Mouse (Mus musculus) gastrocnemius, adult 8-10 months (tissue): ENCODE measurements around the gene Ppp1r37. TPM values are rescaled to one million over a fixed set of nuclear protein-coding genes. Genes with fewer than 3 reads are reported as not detected.
"Not testable (repeated sequence)": the region's sequence is repeated elsewhere in the genome, so short reads cannot be mapped to it uniquely, and the experiment has no call there.

Experiments used
- DNase-seq, 2 experiments: peaks; one replicate each; pipeline ENCODE4 v3.0.0; 2022; ENCODE audit warnings: low spot score in 2 of 2
- total RNA-seq, 4 experiments: library from RNA; stranded (reverse); gene quantifications; 2 replicates each; pipeline ENCODE4 v1.2.4; 2022

Gene Ppp1r37
- total RNA-seq, 4 experiments from 2014 or later, result 45.9 to 52.8 (median 48.8) TPM

- DNase-seq, result no peak
Observed at GRCm38 (mm10) chr7:19541681-19542154, 21.2 kb downstream of the Ppp1r37 start.

GRCm38 (mm10) chr7:19540771-19541566 lies 21.9 kb downstream of the Ppp1r37 start:
- no peak for DNase-seq

- DNase-seq, result no peak
Observed at GRCm38 (mm10) chr7:19534676-19535075, 28.2 kb downstream of the Ppp1r37 start.

- DNase-seq, result no peak
Observed at GRCm38 (mm10) chr7:19532240-19532639, 30.6 kb downstream of the Ppp1r37 start.

- no peak for DNase-seq
Observed at GRCm38 (mm10) chr7:19531077-19531476, 31.8 kb downstream of the Ppp1r37 start.

DNA sequence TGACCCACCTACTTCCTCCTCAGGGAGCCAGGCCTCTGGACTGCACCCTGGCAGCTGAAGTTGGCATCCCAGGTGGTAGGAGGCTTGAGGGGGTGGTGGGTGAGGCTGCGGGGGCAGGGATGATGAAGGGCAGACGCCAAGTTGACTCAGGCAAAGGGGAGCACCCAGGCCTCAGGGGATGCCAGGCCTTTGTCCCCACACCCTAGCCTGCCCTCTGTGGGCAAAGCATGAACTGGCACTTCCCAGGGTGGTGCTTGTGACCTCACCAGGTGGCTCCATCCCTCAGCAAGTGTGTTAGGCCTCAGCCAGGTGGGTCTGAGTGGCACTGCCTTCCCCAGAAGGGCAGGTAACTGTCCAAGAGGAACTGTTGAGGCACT lies 37.8 kb downstream of the Ppp1r37 start:
- no peak for DNase-seq

DNA sequence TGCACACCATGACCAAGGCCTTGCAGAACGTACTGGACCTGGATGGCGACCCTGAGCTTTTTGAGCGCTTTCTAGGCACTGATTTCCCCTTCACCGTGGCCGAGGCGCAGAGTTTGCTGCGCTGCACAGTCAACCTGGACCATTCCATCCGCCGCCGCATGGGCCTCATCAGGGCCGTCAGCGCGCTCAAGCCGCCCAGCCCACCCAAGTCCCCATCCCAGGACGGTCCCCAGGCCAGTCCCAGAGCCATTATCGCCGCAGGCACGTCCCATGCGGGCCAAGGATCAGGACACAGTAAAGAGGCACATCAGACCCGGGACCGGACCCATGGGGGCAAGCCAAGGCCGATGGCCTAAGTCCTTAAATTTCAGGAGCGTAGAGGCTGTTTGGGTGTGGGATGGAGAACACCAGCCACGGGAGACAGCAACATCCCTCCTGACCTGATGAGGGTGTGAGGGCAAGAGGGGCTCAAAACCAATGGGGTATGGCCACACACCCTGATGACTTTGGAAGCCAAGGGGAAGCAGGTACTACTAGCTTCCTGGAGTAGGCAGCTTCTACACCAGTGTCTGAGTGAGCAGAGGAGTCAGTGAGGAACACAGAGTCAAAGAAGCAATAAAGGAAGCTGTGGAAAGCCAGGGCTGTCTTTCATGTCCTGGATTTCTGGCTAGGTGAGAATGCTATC lies 38.3 kb downstream of the Ppp1r37 start:
- DNase-seq, result no peak

DNA sequence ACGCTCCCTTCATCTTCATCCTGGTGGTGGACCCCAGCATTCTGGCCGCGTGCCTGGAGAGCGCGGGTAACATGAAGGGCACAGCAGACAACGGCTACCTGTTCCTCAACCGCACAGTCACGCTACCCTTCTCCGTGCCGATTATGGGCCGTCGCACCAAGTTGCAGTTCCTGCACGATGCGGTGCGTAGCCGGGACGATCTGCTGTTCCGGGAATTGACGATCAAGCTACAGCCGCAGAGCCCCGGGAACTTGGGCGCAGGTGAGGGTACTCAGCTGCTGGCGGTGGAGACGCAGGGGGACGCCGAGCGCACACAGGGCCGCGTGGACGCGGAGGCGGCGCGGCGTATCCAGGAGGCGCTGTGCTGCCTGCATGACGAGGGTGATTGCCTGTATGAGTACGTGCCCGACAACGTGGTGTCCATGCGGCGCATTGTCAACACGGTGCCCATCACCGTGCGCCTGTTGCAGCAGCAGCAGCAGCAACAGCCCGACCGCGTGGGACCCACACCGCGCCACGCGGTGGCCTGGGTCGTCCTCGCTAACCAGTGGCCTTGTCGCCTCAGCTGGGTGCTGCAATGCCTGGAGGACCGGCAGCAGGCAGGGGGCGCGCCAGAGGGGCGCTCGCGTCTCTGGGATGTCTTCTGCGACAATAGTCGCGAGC lies 39.0 kb downstream of the Ppp1r37 start:
- peak; percentile 33 to 38 for DNase-seq

- DNase-seq, result no peak
Observed at GRCm38 (mm10) chr7:19523017-19523756, 39.7 kb downstream of the Ppp1r37 start.

GRCm38 (mm10) chr7:19520032-19520431 lies 42.8 kb downstream of the Ppp1r37 start:
- no peak for DNase-seq

DNA sequence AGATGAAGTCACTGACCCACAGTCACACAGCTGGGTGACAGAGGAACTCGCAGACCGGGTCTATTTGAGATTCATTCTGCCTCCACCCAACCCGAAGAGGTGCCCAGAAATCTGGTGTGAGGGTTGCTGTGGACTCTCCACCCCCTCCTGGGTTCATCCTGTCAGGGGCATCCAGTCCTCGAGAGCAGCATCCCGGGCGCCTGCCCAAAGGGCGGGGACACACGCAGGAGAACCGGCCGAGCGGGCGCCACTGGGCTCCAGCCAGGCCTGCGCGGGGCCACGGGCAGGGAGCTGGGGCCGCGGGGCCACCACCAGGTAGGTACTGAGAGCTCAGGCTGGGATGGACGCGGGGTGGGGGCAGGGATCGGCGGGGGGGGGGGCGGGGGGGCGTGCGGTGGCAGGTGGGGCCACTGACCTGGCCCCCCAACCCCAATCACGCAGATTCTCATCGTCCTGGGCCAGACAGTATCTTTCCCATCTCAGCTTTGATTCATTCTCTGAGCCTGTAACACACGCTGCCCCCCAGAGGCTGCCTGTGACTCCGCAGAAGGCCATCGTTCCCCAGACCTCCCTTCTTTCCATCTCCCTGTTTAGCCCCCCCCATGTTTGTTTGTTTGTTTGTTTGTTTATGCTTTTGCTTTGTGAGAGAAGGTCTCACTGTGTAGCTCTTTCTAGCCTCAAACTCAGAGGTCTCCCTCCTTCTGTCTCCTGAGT lies 45.1 kb downstream of the Ppp1r37 start, which contains the start of gene Nkpd1:
TSS of gene Nkpd1 (plus strand) at position 187 of the 714 bp plus-strand sequence.
- DNase-seq, result no peak

- no peak for DNase-seq
Observed at GRCm38 (mm10) chr7:19512353-19512752, 50.5 kb downstream of the Ppp1r37 start.

DNA sequence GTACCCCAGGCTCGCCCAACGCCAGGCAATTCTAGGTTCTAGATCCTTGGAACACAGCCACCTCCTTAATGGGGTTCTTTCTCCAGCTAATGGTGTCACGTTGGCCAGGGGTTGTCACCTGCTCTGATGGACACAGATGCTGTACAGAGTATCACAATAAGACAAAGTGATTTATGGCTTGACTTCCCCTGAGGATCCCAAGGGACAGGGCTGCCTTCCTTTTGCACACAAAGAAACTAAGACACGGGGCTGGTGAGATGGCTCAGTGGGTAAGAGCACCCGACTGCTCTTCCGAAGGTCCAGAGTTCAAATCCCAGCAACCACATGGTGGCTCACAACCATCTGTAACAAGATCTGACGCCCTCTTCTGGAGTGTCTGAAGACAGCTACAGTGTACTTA lies 50.9 kb downstream of the Ppp1r37 start:
- not testable (repeated sequence) for DNase-seq

DNA sequence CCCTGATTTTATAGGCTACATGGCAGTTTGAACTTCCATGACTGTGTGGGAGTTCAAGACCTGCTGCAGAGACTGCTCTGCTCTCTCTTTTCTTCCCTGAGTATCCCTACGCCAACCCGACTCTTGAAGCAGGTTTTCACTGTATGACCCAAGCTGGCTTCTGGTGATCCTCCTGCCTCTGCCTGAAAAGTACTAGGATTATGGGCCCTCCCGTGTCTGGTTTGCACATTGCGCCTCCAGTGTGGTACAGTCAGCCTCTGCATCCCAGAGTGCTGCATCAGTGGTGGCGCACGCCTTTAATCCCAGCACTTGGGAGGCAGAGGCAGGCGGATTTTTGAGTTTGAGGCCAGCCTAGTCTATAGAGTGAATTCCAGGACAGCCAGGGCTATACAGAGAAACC lies 53.1 kb downstream of the Ppp1r37 start:
- no peak for DNase-seq

DNA sequence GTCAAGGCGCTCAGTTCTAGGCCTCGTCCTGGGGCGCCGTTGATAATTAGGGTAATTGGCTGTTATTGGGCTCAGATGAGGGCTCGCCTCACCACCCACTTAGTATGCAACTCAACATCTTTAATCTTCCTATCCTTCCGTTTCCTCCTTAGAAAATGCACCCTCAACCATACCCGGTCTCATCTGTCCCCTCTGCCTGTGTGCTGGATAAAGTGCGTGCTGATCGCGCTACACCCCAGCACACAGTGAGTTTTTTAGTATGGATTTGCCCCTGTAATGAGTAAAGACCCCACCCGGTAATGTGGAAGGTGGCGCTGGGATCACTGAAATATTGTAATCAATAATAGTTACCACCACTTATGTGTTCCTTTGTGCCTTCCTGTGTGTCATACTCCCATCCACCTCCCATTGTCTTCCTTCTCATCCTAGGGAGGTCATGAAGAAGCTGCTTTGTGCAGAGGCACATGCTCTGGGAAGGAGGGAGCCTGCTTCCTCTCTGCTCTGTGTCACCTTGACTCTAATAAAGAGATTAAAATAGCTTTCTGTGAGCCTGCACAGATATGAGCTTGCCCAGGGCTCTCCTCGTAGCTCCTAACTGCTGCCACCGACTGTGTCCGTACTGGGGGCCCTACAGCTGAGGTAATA lies 53.8 kb downstream of the Ppp1r37 start:
- no peak for DNase-seq

GRCm38 (mm10) chr7:19508150-19508923 lies 54.5 kb downstream of the Ppp1r37 start, which contains the start of the genes Bloc1s3 and Trappc6a:
Bloc1s3 (minus strand) TSS chr7:19508367.
Trappc6a (plus strand) TSS chr7:19508395.
- peak; percentile 83 to 84 for DNase-seq

GRCm38 (mm10) chr7:19507612-19507981 lies 55.3 kb downstream of the Ppp1r37 start:
- no peak for DNase-seq

DNA sequence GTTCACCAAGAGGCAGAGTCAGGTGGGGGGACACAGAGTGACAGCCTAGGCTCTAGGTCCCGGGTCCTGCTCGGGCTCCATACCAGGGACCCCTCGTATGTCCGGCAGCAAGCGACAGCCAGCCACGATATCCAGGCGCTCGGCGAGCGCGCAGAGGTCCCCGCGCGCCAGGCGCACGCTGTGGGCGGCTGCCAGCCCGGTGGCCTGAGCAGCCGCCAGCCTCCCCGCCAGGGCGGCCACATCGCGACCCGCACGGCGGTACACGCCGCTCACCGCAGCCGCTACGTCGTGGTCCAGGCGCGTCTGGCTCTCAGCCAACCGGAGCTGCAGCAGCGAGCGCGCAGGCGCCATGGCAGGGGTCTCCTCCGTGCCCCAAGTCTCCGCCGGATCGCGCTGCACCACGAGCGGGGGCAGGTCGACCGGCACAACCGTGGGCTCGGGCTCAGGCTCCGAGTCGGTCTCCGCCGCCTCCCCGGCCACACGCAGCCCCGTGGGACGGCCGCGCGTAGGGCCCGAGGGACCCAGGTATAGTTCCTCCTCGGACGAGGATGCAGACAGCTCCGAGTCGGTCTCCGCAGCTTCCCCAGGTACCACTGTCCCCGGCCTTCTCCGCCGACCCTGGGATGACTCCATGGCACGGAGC lies 55.8 kb downstream of the Ppp1r37 start:
- no peak for DNase-seq

DNA sequence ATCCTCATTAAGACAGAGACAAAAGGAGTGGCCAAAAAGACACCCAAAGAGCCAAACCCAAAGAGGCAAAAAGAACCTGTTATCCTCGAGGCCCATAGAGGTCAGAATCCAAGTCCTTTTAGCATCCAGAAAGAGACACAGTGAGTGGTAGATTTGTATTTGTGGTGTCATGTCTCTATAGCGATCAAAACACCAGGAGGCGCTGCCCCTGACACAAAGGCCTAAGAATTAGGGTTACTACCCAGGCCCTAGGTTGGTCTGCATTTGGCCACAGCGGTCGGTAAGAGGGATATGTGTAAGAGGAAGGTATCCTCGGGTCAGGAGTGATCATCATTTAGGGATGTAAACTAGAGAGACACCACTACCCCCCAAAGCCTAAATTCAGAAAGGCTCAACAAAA lies 56.5 kb downstream of the Ppp1r37 start:
- no peak for DNase-seq
